Mouse (Mus musculus) stomach, embryonic 16.5 days (tissue): ENCODE measurements around the gene Taf10. TPM values are rescaled to one million over a fixed set of nuclear protein-coding genes. Genes with fewer than 3 reads are reported as not detected.

Experiments
- ATAC-seq: fragments of 200-750 bp; cut with Nextera tagmentation; 2 replicates; pipeline ENCODE4 v1.8.0; 2017; ENCODE audit warnings: moderate number of reproducible peaks, moderate TSS enrichment; ENCODE audit not compliant: insufficient read depth, low FRiP score
- H3K27ac ChIP-seq: fragments of 300-500 bp; sonication (generic); 2 replicates; pipeline ENCODE4 v1.5.1; 2014; ENCODE audit warnings: low read length
- H3K27me3 ChIP-seq: fragments of 300-500 bp; sonication (generic); 2 replicates; pipeline ENCODE4 v1.6.1; 2014; ENCODE audit warnings: low read length, control low read depth, mixed read lengths; ENCODE audit not compliant: control insufficient read depth, insufficient read depth
- H3K36me3 ChIP-seq: fragments of 300-500 bp; sonication (generic); 2 replicates; pipeline ENCODE4 v1.6.1; 2014; ENCODE audit warnings: low read length; ENCODE audit not compliant: control insufficient read depth, insufficient read depth
- H3K4me1 ChIP-seq: fragments of 300-500 bp; sonication (generic); 2 replicates; pipeline ENCODE4 v1.6.1; 2014; ENCODE audit warnings: low read length, control low read depth, mixed read lengths; ENCODE audit not compliant: control insufficient read depth, insufficient read depth
- H3K4me2 ChIP-seq: fragments of 300-500 bp; sonication (generic); 2 replicates; pipeline ENCODE4 v1.6.1; 2014; ENCODE audit warnings: low read depth, low read length, mixed read lengths
- H3K4me3 ChIP-seq: fragments of 300-500 bp; sonication (generic); replicated peaks from 2 replicates; pipeline ENCODE4 v1.5.1; 2014; ENCODE audit warnings: mild to moderate bottlenecking, low read length
- H3K9ac ChIP-seq: fragments of 300-500 bp; sonication (generic); 2 replicates; pipeline ENCODE4 v1.6.1; 2014; ENCODE audit warnings: low read length
- H3K9me3 ChIP-seq: fragments of 300-500 bp; sonication (generic); replicated peaks from 2 replicates; pipeline ENCODE4 v1.6.1; 2016; ENCODE audit warnings: low read length, control low read depth; ENCODE audit not compliant: control insufficient read depth
- WGBS: fragments of 180-500 bp; shearing (Covaris S2); extraction: QIAGEN DNeasy Blood & Tissue Kit; methylation state at CpG from one replicate; pipeline ENCODE4 v1.1.7; 2014; 5-methylcytosine and 5-hydroxymethylcytosine counted together
- polyA plus RNA-seq: library from polyadenylated mRNA; unstranded; fragments of >200 nt; fragmentation: Nextera tagmentation; extraction: Ambion mirVana; gene quantifications from 2 replicates; pipeline ENCODE4 v1.2.1, GENCODE M21; 2015

The Taf10 gene
- polyA plus RNA-seq, 1 experiment from 2014 or later = 72.5 TPM

- H3K4me1 ChIP-seq = no peaks in the 10 kb centered on the region
- H3K36me3 ChIP-seq = no peaks in the 10 kb centered on the region
- H3K4me2 ChIP-seq = no peak overlapping the region
- H3K4me3 ChIP-seq = no peak overlapping the region
- no peak overlapping the region for H3K9ac ChIP-seq
- 82% methylated on average over 16 of the region's 16 CpGs for WGBS
- no peak for ATAC-seq
- no peaks in the 10 kb centered on the region for H3K9me3 ChIP-seq
- no peaks in the 10 kb centered on the region for H3K27me3 ChIP-seq
- H3K27ac ChIP-seq = no peak overlapping the region
Observed at GRCm38 (mm10) chr7:105703184-105703583, 41.0 kb downstream of the Taf10 start.

- H3K27me3 ChIP-seq = no peaks in the 10 kb centered on the region
- H3K4me3 ChIP-seq = no peak overlapping the region
- no peak overlapping the region for H3K27ac ChIP-seq
- no peaks in the 10 kb centered on the region for H3K9me3 ChIP-seq
- H3K4me2 ChIP-seq = no peak overlapping the region
- WGBS = 57% methylated on average over 1 of the region's 1 CpGs
- ATAC-seq = no peak
- no peaks in the 10 kb centered on the region for H3K4me1 ChIP-seq
- no peak overlapping the region for H3K9ac ChIP-seq
- no peaks in the 10 kb centered on the region for H3K36me3 ChIP-seq
Observed at GRCm38 (mm10) chr7:105690875-105691274, 53.3 kb downstream of the Taf10 start.

Other genes starting within 250 kb of the Taf10 start
- 43.3 and 48.7 TPM in 2 replicates for gene Smpd1, start 190.0 kb downstream of the Taf10 start, polyA plus RNA-seq
- gene Apbb1, start 162.7 kb downstream of the Taf10 start, polyA plus RNA-seq = 36.2 and 38.7 TPM in 2 replicates
- gene Hpx, start 144.2 kb downstream of the Taf10 start, polyA plus RNA-seq = 10.8 and 15.1 TPM in 2 replicates
- gene Trim3, start 110.8 kb downstream of the Taf10 start, polyA plus RNA-seq = 29.4 and 29.7 TPM in 2 replicates
- 182 and 183 TPM in 2 replicates for gene Timm10b, start 104.3 kb downstream of the Taf10 start, polyA plus RNA-seq
- gene Arfip2, start 103.9 kb downstream of the Taf10 start, polyA plus RNA-seq = 77.9 and 78.4 TPM in 2 replicates
- 21.1 and 37.0 TPM in 2 replicates for gene Gm45799, start 103.8 kb downstream of the Taf10 start, polyA plus RNA-seq
- 1.4 and 1.5 TPM in 2 replicates for gene Dnhd1, start 93.5 kb downstream of the Taf10 start, polyA plus RNA-seq
- 417 and 433 TPM in 2 replicates for gene Ilk, start 7.8 kb downstream of the Taf10 start, polyA plus RNA-seq
- gene Rrp8, start 7.0 kb downstream of the Taf10 start, polyA plus RNA-seq = 33.4 and 35.7 TPM in 2 replicates
- gene Tpp1, start 7.9 kb upstream of the Taf10 start, polyA plus RNA-seq = 77.3 and 82.8 TPM in 2 replicates
- gene Dchs1, start 43.3 kb upstream of the Taf10 start, polyA plus RNA-seq = 7.4 and 7.7 TPM in 2 replicates
- 343 and 350 TPM in 2 replicates for gene Mrpl17, start 66.7 kb upstream of the Taf10 start, polyA plus RNA-seq
- gene Gm4070, start 209.6 kb upstream of the Taf10 start, polyA plus RNA-seq = 1.0 and 1.1 TPM in 2 replicates